Mouse (Mus musculus): Measurements from ENCODE around the gene Efhd1.

Gene Efhd1

DNA sequence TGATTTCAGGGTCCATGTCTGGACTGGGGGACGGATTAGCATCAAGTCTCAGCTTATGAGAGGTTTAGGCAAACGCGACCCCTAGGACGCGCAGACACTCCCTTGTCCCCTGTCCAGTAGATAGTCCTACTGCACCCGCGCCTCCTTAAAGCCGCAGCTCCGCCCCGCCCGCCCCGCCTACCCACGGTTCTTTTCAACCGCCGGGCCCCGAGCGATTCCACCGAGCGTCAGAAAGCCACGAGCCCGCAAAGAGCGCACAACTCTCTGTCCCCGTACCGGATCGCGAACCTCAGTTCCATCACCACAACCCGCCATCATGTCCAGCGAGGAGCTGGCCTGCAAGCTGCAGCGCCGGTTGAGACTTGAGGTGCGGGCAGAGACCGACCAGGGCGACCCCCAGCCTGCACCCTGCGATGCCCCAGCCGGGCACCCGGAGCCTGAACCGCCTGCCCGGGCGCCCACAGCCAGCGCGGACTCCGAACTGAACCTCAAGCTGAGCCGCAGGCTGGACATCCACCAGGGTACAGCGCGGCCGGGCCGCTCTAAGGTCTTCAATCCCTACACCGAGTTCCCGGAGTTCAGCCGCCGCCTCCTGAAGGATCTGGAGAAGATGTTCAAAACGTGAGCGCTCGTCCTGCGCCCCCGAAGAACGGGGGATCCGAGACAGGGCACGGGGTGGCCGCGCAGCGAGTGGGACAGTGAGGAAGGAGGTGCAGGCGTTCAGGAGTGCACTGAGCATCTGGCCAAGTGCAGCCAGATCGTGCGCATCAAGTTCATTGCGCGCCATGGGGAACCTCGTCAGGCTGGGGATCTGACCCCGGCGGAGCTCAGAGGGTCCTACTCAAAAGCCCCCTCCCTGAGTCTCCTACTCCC is at the start of gene Efhd1:
Gene Efhd1, plus strand, starts transcription at position 230 of the 873 bp plus-strand sequence.
- DNase-seq (ENCODE audit: low spot score in 2 of 2) = peak in 1 of 2 experiments; percentile 30

DNA sequence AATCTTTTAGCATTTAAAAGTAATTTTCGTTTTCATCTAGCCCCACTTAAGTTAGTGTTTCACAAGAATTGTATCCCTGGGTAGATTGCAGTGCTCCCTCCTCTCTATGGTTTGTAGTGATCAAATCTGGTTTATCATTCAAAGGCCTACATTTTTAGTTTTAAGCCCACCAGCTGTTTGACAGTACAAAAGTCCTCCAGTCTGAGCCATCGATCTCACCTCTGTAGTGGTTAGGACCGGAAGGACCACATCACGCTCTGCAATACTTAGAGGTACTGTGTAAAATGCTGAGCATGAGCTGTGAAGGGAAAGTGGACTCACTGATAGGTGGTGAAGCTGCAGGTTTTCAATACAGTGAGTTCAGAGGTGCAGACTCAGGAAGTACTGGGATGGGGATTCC is 49.4 kb upstream of the Efhd1 start:
- DNase-seq (ENCODE audit: low spot score in 2 of 2) = no peak

DNA sequence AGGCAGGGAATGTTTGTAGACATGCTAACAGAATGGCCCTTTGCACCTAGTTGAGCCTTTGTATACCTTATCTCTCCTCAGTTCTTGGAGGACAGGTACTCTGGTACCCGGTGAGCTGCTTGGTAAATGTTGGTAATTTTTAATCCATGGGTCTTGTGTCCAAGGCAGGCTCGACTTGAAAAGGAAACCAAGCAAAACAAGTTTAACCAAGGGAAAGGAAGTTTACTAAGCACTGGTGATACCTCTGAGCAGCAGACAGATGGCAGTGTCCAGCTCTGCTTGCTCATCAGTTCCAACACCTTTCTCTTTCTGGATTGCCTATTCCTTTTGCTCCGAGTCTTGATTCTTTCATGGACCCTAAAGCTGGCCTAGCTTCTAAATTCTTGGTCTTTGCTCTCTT is 46.2 kb upstream of the Efhd1 start:
- DNase-seq (ENCODE audit: low spot score in 2 of 2) = no peak

DNA sequence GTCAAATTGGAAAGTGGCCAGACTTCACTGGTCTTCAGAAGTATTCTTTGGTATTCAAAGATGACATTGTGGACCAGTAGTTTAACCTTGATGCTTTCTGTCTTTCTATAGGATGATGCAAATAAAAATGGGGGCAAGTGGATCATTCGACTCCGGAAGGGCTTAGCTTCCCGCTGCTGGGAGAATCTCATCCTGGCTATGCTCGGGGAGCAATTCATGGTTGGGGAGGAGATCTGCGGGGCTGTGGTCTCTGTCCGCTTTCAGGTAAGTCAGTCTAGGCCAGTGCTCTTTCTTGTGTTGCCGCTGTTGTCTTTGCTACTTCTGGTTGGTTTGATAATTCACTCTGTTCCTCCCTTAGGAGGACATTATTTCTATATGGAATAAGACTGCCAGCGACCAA is 38.4 kb upstream of the Efhd1 start:
- DNase-seq (ENCODE audit: low spot score in 2 of 2) = no peak

DNA sequence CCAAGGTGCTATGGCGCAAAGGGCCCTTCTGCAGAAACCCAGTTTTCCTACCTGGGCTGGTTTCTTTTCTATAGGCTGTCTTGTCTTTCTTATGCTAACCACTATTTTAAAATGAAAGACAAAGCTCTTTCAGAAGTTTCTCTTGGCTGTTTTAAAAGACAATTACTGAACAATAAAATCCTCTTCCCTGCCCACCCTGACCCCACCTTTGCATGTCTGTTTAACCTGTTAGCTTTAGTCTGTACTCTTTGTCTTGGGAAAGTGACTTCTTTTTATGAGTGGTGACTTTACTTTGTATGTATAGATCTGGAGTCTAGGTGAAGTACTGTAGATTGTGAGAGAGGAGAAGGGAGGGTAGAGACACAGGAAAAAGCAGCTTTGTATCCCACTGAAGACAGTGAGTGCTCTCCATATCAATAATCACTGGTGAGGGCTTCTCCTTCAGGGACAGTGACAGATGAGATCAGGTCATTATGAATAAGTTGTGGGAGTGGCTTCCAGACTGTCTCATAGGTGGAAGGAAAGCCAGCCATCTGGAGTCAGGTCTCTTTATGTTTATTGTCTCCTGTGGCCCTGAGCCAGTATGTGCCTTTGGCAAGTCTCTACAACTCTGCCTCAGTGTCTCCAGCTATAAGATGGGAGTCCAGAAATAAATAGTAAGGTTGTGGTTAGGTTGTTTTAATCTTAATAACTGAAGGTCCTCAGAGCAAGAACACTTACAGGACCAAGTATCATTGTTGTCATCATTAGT is 37.6 kb upstream of the Efhd1 start:
- DNase-seq (ENCODE audit: low spot score in 2 of 2) = no peak

DNA sequence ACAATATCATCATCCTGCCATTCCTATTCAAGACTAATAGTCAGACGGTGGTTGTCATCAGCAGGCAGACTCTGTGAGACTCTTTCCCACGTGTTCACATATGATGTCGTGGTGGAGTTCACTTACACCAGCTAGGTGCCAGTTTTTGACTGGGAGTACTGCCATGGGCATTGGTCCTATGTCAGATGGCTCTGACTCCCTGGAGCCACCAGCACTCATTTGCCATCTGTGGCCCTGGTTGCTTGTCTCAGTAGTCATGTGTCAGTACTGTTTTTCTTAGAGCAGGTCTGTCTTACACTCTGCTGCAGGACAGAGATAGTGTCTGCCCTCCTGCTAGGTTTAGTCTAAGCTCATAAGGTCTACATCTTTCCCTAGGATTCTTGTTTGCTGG is 37.0 kb upstream of the Efhd1 start:
- no peak for DNase-seq (ENCODE audit: low spot score in 2 of 2)

DNA sequence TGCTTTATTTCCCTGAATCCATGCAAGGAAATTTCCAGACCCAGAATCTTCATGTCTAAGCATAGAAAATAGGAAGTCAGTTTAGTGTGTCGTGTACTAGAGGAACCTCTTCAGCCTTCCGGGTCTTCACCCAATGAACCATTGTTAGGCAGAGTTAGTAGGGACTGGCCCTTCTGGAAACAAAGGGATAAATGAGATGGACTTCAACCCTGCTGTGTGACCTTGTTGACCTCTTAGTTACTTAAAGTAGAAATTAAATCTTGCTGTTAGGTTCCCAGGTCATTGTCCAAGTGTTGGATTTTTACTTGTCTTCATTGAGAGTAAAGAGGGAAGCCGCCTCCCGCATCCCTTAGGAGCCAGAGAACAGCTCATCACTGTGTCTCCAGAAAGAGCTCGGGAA is 33.6 kb upstream of the Efhd1 start:
- DNase-seq (ENCODE audit: low spot score in 2 of 2) = no peak

DNA sequence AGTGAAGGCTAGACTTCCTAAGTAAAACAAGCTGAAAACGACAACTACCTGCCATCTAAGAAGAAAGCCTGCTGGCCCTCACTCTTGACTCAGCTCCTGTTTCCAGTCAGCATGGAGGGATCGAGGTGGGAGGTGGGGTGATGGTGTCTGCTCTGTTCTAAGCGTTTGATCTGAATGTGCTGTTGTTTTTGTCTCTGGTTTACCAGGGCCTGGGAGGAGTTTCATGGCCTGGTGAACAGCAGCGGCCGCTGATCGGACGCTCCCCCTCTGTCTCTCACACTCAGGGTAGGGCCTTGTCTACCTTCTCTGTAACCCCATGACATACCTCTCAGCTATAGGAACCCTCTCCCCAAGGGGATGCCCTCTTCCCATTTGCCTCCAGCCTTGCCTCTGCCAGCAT is 32.0 kb upstream of the Efhd1 start:
- DNase-seq (ENCODE audit: low spot score in 2 of 2) = no peak

DNA sequence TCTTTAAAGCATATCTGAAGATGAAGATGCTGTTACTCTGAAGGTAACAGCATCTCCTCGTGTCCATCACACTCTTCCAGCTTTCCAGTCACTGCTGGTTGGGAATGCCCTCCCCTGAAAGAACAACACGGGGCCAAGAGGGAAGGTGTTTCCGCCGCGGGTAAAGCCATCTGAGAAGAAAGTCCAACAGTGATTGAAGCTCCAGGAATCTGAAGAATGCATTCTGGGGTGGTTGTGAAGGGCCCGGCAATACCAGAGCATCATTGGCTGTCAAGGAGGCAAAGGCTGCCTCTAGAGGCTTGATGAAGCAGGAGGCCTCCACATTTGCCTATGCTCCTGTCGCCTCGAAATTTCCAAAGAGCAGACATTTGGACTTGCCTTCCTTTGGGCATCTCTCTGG is 25.1 kb upstream of the Efhd1 start:
- DNase-seq (ENCODE audit: low spot score in 2 of 2) = no peak

DNA sequence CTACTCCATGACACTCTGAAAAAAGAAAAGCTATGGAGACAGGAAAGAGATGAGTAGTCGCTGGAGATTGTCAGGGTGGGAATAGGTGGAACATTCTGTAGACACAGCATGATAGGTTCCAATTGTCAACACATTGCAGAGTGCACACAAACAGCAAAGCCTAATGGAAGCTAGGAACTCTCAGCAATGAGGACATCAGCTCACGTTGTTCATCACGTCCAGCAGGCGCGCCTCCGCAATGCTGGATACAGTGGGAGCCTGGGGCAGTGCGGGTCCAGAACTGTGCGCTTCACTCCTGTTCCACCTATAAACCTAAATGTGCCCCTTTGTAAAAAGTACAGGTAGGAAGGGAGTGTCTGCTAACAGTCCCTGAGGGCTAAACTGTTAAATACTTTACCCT is 21.1 kb upstream of the Efhd1 start:
- DNase-seq (ENCODE audit: low spot score in 2 of 2) = no peak

DNA sequence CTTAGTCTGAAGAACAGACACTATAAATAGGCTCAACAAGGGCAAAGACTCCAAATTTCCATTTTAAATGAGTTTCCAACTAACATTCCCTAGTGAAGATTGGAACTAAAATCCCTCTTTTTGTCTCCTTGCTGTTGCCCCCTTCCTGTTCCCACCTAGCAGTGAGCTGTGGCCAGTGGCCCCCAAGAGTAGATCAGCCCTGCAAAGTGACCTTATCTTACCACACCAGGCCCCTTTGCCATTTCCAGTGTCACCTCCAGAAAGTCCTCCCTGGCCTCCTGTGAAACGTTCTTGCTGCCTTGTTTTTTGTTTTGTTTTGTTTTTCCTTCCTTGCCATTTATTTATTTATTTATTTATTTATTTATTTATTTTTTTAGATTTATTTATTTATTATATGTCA is 18.7 kb upstream of the Efhd1 start:
- DNase-seq (ENCODE audit: low spot score in 2 of 2) = no peak

DNA sequence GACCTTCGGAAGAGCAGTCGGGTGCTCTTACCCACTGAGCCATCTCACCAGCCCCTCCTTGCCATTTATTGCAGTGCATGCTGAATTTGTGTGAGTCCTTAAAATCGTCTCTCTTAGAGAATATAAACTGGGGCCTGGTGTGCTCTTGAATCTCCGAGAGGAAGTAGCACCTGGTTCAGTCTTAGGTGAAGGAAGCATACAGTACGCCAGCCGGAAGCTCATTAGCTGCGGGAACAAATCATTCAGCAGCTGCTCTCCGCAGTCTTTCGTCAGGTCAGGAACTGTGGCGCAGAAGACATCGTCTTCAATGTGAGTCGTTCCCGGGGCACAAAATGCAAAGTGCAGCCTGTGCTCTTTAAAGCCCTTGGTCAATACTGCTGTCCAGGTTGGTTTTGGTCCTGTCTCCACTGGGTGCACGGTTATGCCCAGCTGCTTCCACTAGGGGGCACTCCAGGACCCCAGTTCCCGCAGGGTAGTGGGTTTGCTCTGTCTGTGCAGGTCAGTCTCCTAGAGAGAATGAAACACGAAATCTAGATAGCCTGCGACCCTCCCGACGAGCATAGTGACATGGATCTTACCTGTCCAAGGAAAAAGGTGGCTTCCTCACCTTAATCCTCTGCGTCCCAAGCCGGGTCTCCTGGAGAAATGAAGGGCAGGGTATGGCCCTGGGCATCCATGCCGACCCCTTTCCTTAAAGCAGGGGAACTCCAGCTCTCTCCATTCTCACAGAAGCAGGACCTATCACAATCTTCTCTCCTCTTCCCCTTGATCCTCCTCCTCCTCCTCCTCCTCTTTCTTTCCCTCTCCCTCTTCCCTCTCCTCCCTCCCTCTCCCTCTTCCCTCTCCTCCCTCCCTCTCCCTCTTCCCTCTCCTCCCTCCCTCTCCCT is 18.0 kb upstream of the Efhd1 start:
- peak; percentile 59 to 83 for DNase-seq (ENCODE audit: low spot score in 2 of 2)

DNA sequence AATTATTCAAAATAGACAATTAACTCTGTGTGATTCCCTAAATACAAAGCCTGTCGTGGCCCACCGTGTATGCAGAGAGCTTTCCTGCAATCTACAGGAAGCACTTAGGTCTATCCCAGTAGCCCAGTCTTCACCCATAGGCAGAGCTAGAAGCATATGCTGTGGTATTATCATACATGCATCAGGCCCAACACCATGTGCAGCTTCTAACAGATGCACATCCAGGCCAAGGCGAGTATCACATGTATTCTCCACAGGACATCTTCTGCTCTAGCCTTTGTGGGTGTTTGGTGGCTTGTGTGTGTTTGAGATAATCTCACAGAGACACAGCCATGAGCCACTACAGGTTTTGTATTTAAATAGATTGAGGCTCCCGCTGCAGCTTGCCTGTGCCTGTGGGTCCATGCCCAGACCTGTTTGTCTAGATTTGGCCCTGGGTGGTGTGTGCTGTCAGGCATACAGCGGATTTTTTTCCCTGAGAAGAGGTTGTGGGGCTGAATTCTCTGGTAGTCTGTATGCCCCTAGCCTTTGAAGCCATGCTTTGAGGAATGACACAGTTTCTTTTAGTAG is 12.0 kb upstream of the Efhd1 start:
- no peak for DNase-seq (ENCODE audit: low spot score in 2 of 2)

DNA sequence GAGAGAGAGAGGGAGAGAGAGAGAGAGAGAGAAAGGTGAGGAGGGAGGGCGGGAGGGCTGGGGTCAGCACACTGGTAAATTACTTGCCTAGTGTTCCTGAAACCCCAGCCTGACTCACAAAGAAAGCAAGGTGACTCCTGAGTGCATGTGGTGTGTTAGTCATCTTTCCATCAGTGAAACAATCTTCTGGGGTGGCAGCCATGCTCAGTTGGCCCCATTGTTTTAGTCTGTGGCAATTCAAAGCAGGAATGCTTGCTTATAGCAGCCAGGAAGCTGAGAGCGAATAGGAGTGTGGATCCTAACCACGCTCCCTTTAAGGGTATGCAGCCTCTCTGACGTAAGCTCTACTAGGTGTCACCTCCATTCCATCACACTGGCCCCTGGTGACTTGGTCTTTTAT is 9.0 kb upstream of the Efhd1 start:
- no peak for DNase-seq (ENCODE audit: low spot score in 2 of 2)

DNA sequence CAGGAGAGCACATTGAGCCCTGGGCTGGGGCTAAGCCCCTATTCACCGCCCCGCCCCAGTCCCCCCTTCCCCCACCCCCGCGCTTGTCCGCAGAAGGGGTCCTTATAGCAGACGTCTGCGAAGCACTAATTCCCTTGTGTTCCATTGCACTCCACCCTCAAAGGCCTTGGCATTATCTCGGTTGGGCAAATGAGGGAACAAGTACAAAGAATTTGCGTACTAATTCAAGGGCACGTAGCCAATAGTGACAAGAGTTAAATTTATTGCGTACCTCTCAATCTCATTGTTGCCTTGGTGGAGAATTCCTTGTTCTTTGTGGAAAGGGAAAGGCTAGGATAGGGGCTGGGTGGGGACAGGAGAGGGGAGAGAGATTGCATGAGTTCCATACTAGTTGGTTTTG is 6.5 kb upstream of the Efhd1 start:
- DNase-seq (ENCODE audit: low spot score in 2 of 2) = no peak

DNA sequence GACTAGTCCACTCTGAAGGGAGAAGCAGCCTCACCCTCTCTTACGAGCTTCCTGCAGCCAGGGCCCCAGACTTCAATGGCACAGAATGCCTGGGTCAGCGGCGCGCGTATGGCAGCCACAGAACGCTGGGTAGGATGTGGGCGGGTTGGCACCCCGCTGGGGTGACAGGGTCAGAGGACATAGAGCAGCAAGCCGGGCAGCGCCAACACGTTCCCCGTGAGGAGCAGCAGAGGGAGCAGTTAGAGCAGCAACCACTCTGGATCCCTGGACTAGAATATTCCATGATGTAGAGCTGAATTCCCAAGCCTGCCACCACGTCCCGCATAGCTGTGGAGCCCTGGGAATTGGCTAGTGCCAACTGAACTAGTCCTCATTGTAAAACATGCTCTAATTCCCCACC is 5.7 kb upstream of the Efhd1 start:
- DNase-seq (ENCODE audit: low spot score in 2 of 2) = no peak

DNA sequence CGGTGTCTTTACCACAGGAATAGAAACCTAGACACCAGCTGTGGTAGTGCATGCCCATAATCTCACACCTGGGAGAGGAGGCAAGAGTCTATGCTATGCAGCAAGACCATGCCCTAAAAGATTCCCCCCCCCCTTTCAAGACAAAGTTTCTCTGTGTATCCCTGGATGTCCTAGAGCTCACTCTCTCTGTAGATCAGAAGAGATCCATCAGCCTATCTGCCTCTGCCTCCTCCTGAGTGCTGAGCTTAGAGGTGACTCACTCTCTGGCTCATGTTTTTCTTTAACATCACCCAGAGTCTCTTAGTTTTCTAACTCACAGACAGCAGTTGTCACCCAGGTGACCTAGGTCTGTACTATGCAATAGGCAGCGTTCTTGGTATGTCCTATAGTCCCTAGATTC is 4.8 kb upstream of the Efhd1 start:
- DNase-seq (ENCODE audit: low spot score in 2 of 2) = no peak

DNA sequence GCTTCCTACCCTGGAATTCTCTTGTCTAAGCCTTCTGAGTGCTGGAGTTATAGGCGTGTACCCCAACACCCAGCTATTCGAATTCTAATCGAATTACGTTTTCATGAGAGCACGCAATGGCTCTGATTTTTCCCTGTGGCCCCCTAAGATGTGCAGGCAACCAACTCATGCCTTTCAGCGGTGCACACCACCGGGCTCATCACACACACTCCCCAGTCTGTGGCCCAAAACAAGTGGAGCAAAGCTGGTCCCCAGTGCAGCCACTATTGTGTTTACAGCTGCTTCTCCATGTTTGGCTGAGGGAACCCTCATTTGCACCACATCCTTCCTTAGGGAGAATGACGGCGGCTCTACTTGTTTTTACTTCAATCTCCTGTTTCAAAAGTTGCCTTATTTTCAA is 906 bp upstream of the Efhd1 start:
- no peak for DNase-seq (ENCODE audit: low spot score in 2 of 2)

DNA sequence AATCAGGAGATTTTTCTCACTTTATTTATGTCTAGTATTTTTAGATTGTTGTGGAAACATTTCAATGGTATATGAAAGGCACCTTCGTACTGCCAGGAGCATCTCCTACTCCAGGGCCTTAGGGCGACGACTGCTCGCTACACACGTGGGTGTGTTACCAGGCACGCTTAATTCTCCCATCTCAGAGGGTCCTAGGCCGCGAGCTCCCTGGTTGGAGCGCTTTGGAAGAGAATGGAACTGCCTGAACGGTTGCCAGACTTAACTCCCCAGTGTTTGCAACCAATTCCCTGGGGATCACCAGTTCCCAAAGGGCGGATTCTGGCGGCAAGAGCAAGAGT is 398 bp upstream of the Efhd1 start:
- no peak for DNase-seq (ENCODE audit: low spot score in 2 of 2)

DNA sequence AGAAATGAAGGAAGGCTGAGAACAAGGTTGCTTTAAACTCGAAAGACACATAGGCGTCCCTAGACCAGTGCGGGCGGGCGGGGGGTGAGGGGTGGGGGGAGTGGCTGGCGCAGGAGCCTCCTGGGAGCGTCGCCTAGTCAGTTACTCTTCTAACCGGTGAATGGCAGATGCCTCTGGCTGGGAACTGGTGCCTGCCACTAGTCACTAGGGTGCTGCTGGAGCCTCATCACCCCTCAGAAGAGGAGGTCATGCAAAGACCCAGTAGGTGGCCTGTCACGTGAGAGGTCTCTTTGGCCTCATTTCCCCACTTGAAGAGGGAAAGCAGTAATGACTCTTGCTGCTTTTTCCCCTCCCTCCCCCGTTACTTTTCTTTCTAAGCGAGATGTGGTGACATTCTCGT is 1.0 kb downstream of the Efhd1 start:
- DNase-seq (ENCODE audit: low spot score in 2 of 2) = no peak

DNA sequence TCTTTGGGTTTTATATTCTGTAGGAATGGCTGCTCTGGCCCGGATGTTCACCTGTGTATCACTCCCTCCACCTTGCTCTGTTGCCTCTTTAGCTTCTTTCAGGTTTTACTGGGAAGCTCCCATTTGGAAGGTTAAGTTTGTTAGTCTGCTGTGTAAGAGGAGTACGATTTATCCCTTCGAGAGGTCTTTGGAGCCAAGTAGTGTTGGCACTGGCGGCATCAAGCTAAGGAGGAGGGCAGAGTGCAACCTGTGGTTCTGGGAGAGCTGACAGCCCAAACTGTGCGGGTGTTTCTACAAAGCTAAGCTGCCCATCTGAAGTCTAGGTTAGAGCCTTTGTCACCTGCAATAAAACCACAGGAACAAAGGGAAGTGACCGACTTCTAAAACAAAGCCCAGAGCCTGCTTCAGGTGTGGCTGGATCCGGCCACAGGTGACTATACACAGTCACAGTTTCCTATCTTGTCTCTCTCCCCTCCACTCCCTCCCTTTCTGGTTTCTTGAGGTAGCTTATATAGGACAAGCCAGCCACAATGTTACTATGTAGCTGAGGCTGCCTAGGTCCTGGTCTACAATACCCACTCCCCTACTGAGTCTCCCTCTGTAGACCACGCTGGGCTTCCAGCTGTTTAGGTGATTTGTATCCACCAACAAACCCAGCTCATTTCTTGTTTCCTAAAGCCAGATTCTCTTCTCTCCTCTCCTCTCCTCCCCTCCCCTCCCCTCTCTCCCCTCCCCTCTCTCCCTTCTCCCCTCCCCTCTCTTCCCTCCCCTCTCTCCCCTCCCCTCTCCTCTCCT is 2.3 kb downstream of the Efhd1 start:
- DNase-seq (ENCODE audit: low spot score in 2 of 2) = no peak

Data from urinary bladder, postnatal 4 days (tissue).